Mouse (Mus musculus) heart, adult 2 months (tissue): ENCODE data around the gene Ccdc97. TPM values are rescaled to one million over a fixed set of nuclear protein-coding genes. Genes with fewer than 3 reads are reported as not detected.

Source experiments
- DNase-seq, 2 experiments: peaks; one replicate each; pipeline ENCODE4 v3.0.0; 2021
- H3K27ac ChIP-seq: fragments of 200-600 bp; 2 replicates; pipeline ENCODE4 v1.8.1; 2022
- H3K27me3 ChIP-seq: fragments of 200-500 bp; 2 replicates; pipeline ENCODE4 v1.6.1; 2012; ENCODE audit warnings: mild to moderate bottlenecking, low read length, inconsistent platforms, mixed read lengths; ENCODE audit not compliant: control insufficient read depth, insufficient read depth
- H3K36me3 ChIP-seq: fragments of 200-500 bp; 2 replicates; pipeline ENCODE4 v1.6.1; 2012; ENCODE audit warnings: low read length, inconsistent platforms; ENCODE audit not compliant: control insufficient read depth, insufficient read depth
- H3K4me1 ChIP-seq: fragments of 200-500 bp; 2 replicates; pipeline ENCODE4 v1.6.1; 2011; ENCODE audit warnings: low read length; ENCODE audit not compliant: control insufficient read depth, insufficient read depth
- H3K4me3 ChIP-seq: fragments of 200-600 bp; 2 replicates; pipeline ENCODE4 v1.8.1; 2022
- H3K79me2 ChIP-seq: fragments of 200-500 bp; replicated peaks from 2 replicates; pipeline ENCODE4 v1.6.1; 2012; ENCODE audit warnings: mild to moderate bottlenecking, inconsistent platforms, low read length, moderate library complexity, mixed read lengths; ENCODE audit not compliant: control insufficient read depth, insufficient read depth
- H3K9ac ChIP-seq: fragments of 200-500 bp; 2 replicates; pipeline ENCODE4 v1.6.1; 2012; ENCODE audit warnings: low read depth, mild to moderate bottlenecking, control low read depth, inconsistent platforms, low read length, mixed read lengths
- CTCF ChIP-seq: fragments of 200-600 bp; IDR thresholded peaks from 2 replicates; pipeline ENCODE4 v1.8.1; 2022; ENCODE audit warnings: antibody characterized with exemption, mild to moderate bottlenecking, moderate library complexity
- EP300 ChIP-seq: fragments of 200-500 bp; IDR thresholded peaks from 2 replicates; pipeline ENCODE4 v1.6.1; 2011; ENCODE audit warnings: low read depth, low read length, control low read depth; ENCODE audit not compliant: insufficient read depth
- POLR2A ChIP-seq: fragments of 200-500 bp; IDR thresholded peaks from 2 replicates; pipeline ENCODE4 v1.6.1; 2011; ENCODE audit warnings: mild to moderate bottlenecking, low read depth, low read length, control low read depth; ENCODE audit not compliant: insufficient read depth
- WGBS: fragments of 180-500 bp; shearing (Covaris S2); methylation state at CpG from one replicate; pipeline ENCODE4 v1.1.7; 2018; 5-methylcytosine and 5-hydroxymethylcytosine counted together
- intact Hi-C: fragments of 180-260 bp; cut with DNase I; formaldehyde crosslinking; loops from one replicate; pipeline ENCODE4 v1.15.1; 2025
- polyA plus RNA-seq: library from polyadenylated mRNA; depleted of rRNA; stranded (reverse); fragments of >200 nt; gene quantifications from 2 replicates; pipeline ENCODE4 v1.2.3, GENCODE M21; 2012
- total RNA-seq, 2 experiments: library from RNA; stranded (reverse); gene quantifications; 2 replicates each; pipeline ENCODE4 v1.2.3; 2021

Gene Ccdc97
- total and polyA plus RNA-seq, 3 experiments, result 51.8 to 62.9 (median 59.3) TPM

GRCm38 (mm10) chr7:25761354-25761753 is 42.5 kb upstream of the Ccdc97 start:
- Histone ChIP-seq H3K27ac (peak overlapping the region; percentile 6; the same call in 1 of the 2 replicates), H3K36me3 (no peaks in the 10 kb centered on the region), H3K4me3 (no peak overlapping the region), H3K9ac (peak overlapping the region; percentile 12; the same call in 1 of the 2 replicates), H3K4me1 (peaks cover 14% of the 10 kb centered on the region), H3K79me2 (no peaks in the 10 kb centered on the region), H3K27me3 (no peaks in the 10 kb centered on the region)
- 31% methylated on average over 10 of the region's 10 CpGs for WGBS
- intact Hi-C loops, result no loop called here
- TF ChIP-seq POLR2A (no peak; the same call in 1 of the 2 replicates), EP300 (peak; percentile 59; the same call in 1 of the 2 replicates), CTCF (no peak)
- peak; percentile 51 to 52 for DNase-seq

DNA sequence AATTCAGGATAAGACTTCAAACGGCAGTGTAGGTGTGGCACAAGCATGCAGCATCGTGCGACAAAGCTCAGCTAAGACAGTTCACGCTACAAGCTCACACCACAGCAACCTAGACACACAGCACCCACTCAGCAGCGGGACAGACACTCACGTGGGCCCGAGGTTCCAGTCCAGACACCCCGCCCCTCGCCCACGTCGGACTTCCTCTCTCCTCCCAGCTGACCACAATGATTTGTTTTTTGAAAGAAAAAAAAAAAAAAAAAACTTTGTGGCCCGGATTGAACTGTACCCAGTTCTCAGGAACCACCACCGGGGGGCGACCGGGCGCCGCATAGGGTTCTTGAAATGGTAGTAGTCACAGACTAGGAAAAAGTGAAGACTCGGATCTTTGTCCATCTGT is 37.1 kb upstream of the Ccdc97 start:
- DNase-seq, result peak; percentile 91 to 92
- under 1% methylated on average over 18 of the region's 18 CpGs for WGBS
- peak overlapping the region; percentile 2; the same call in 1 of the 2 replicates for H3K9ac ChIP-seq
- peaks cover 5% of the 10 kb centered on the region for H3K79me2 ChIP-seq
- TF ChIP-seq CTCF (no peak; the same call in 1 of the 2 replicates), POLR2A (peak; percentile 86), EP300 (peak; percentile 76; the same call in 1 of the 2 replicates)
- peaks cover 16% of the 10 kb centered on the region for H3K36me3 ChIP-seq
- H3K4me3 ChIP-seq, result peak overlapping the region; percentile 71
- peak overlapping the region; percentile 96 for H3K27ac ChIP-seq
- intact Hi-C loops, result loop anchor here (2.0 kb wide), 1 partner anchor 17 kb away; no protein-coding TSS in a partner anchor
- H3K4me1 ChIP-seq, result peaks cover 9% of the 10 kb centered on the region
- no peaks in the 10 kb centered on the region for H3K27me3 ChIP-seq

DNA sequence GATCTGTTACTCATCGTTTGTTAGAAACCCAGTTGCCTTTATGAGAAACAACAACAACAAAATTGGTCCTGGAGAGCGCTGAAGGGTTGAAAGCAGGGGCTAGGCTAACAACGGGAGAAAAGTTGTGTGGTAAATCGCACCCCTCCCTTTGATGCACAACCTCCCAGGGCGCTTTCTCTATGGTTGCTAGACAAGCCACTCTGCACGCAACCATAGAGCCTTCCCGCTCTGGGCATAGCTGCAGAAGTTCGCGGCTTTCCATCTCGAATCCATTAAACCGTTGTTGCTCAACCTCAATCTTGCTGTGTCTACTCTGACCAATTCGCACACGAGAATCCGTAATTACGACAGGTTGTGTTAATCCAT is 36.6 kb upstream of the Ccdc97 start:
- Histone ChIP-seq H3K27ac (peak overlapping the region; percentile 96), H3K9ac (peak overlapping the region; percentile 2; the same call in 1 of the 2 replicates), H3K79me2 (peaks cover 5% of the 10 kb centered on the region), H3K4me3 (peak overlapping the region; percentile 71), H3K27me3 (no peaks in the 10 kb centered on the region), H3K4me1 (peaks cover 7% of the 10 kb centered on the region), H3K36me3 (peaks cover 16% of the 10 kb centered on the region)
- TF ChIP-seq CTCF (no peak), EP300 (no peak), POLR2A (no peak)
- WGBS, result under 1% methylated on average over 15 of the region's 15 CpGs
- DNase-seq, result peak in 1 of 2 experiments; percentile 65
- intact Hi-C loops, result loop anchor here (2.0 kb wide), 1 partner anchor 69 kb away; the partner anchor contains the start of gene Tgfb1

- intact Hi-C loops, result loop anchor here (2.0 kb wide), 1 partner anchor 68 kb away; the partner anchor contains the start of gene Tgfb1
- peaks cover 19% of the 10 kb centered on the region for H3K36me3 ChIP-seq
- peak within 1 kb of the TSS; percentile 99 for H3K9ac ChIP-seq
- under 1% methylated on average over 55 of the region's 55 CpGs for WGBS
- no peaks in the 10 kb centered on the region for H3K27me3 ChIP-seq
- H3K79me2 ChIP-seq, result peaks cover 5% of the 10 kb centered on the region
- H3K4me3 ChIP-seq, result peak within 1 kb of the TSS; percentile 71
- H3K27ac ChIP-seq, result peak within 1 kb of the TSS; percentile 96
- peak; percentile 57 for TF ChIP-seq CTCF
- peak; percentile 65 for TF ChIP-seq POLR2A
- TF ChIP-seq EP300, result no peak
- H3K4me1 ChIP-seq, result peaks cover 7% of the 10 kb centered on the region
- peak; percentile 96 to 99 for DNase-seq
These were observed 36.0 kb upstream of the Ccdc97 start, which contains the start of gene Hnrnpul1 for GRCm38 (mm10) chr7:25754738-25755467. TSS of gene Hnrnpul1 (minus strand) at chr7:25754757.

DNA sequence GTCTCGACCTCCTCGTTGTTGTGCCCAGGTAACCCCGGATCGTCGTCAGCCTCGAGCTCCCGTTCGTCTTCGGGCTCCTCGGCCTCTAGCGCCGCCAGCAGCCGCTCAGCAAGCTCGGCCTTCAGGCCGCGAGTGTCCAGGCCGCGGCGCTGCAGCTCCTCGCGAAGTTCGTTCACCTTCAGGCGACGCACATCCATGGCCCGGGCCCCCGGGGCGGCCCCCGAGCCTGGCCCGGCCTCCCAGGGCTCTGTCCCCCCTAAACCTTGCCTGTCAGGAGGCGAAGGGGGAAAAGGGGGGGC is 35.5 kb upstream of the Ccdc97 start:
- WGBS, result under 1% methylated on average over 30 of the region's 30 CpGs
- Histone ChIP-seq H3K27me3 (no peaks in the 10 kb centered on the region), H3K4me3 (peak overlapping the region; percentile 71), H3K36me3 (peaks cover 22% of the 10 kb centered on the region), H3K79me2 (peaks cover 5% of the 10 kb centered on the region), H3K4me1 (peaks cover 7% of the 10 kb centered on the region), H3K9ac (peak overlapping the region; percentile 99), H3K27ac (peak overlapping the region; percentile 96)
- intact Hi-C loops, result loop anchor here (2.0 kb wide), 1 partner anchor 68 kb away; the partner anchor contains the start of gene Tgfb1
- DNase-seq, result no peak
- TF ChIP-seq EP300, result no peak
- TF ChIP-seq CTCF, result peak; percentile 49
